Mouse (Mus musculus): ENCODE results near the gene Cdc37.

GRCm38 (mm10) chr9:21102076-21102475 lies 47.7 kb downstream of the Cdc37 start:
- TF ChIP-seq CTCF (IDR thresholded peaks at IDR 0.05; ENCODE audit: control insufficient read depth, insufficient read depth, low read length) (no peak), POLR2A (IDR thresholded peaks at IDR 0.05; ENCODE audit: borderline replicate concordance, control insufficient read depth, low read depth, low read length) (no peak)
